Mouse (Mus musculus) MEL (cell line): Measurements from ENCODE around the gene Pcsk4.

Experiments used
- CHD1 ChIP-seq: IDR thresholded peaks from 2 replicates; pipeline ENCODE4 v1.6.1; 2012; ENCODE audit warnings: low read depth, mild to moderate bottlenecking, inconsistent platforms, low read length, improper control_type of control experiment
- CHD2 ChIP-seq: IDR thresholded peaks from 2 replicates; pipeline ENCODE4 v1.6.1; 2011; ENCODE audit warnings: low read length, improper control_type of control experiment
- CTCF ChIP-seq, 3 experiments: IDR thresholded peaks in 2 of 3; conservative IDR thresholded peaks in 1 of 3; 2 replicates each; pipeline ENCODE4 v1.5.1; 2011 to 2012; ENCODE audit warnings: low read length in 3 of 3, low read depth in 2 of 3, mild to moderate bottlenecking in 2 of 3, improper control_type of control experiment in 1 of 3, inconsistent platforms in 1 of 3, mixed read lengths in 1 of 3, moderate library complexity in 1 of 3; ENCODE audit not compliant: control insufficient read depth in 1 of 3, insufficient read depth in 1 of 3, poor library complexity in 1 of 3, severe bottlenecking in 1 of 3
- GABPA ChIP-seq: IDR thresholded peaks from 2 replicates; pipeline ENCODE4 v1.6.1; 2012; ENCODE audit warnings: low read depth, mild to moderate bottlenecking, inconsistent platforms, low read length, improper control_type of control experiment, moderate library complexity
- HCFC1 ChIP-seq: IDR thresholded peaks from 2 replicates; pipeline ENCODE4 v1.6.1; 2012; ENCODE audit warnings: low read depth, mild to moderate bottlenecking, inconsistent platforms, low read length, improper control_type of control experiment, moderate library complexity
- KAT2A ChIP-seq: conservative IDR thresholded peaks from 2 replicates; pipeline ENCODE4 v1.6.1; 2012; ENCODE audit warnings: low read depth, low read length, improper control_type of control experiment, inconsistent platforms
- MAX ChIP-seq: IDR thresholded peaks from 2 replicates; pipeline ENCODE4 v1.6.1; 2011; ENCODE audit warnings: low read length, improper control_type of control experiment
- MAZ ChIP-seq: IDR thresholded peaks from 2 replicates; pipeline ENCODE4 v1.6.1; 2012; ENCODE audit warnings: low read depth, mild to moderate bottlenecking, inconsistent platforms, low read length, improper control_type of control experiment
- MEF2A ChIP-seq: IDR thresholded peaks from 2 replicates; pipeline ENCODE4 v1.6.1; 2014; ENCODE audit warnings: low read depth, mild to moderate bottlenecking, inconsistent platforms, low read length, improper control_type of control experiment; ENCODE audit not compliant: poor library complexity, insufficient replicate concordance, severe bottlenecking; ENCODE audit errors: extremely low read depth
- NRF1 ChIP-seq: IDR thresholded peaks from 2 replicates; pipeline ENCODE4 v1.6.1; 2014; ENCODE audit warnings: low read depth, mild to moderate bottlenecking, inconsistent platforms, low read length, improper control_type of control experiment, moderate library complexity; ENCODE audit not compliant: poor library complexity, insufficient read depth, severe bottlenecking
- POLR2A ChIP-seq, 2 experiments: IDR thresholded peaks; 2 replicates each; pipeline ENCODE4 v1.6.1; 2011 to 2012; ENCODE audit warnings: low read length in 2 of 2, mild to moderate bottlenecking in 2 of 2, control low read depth in 1 of 2, improper control_type of control experiment in 1 of 2, low read depth in 1 of 2, moderate library complexity in 1 of 2; ENCODE audit not compliant: control insufficient read depth in 1 of 2, insufficient read depth in 1 of 2, poor library complexity in 1 of 2
- POLR2AphosphoS5 ChIP-seq: IDR thresholded peaks from 2 replicates; pipeline ENCODE4 v1.6.1; 2012; ENCODE audit warnings: low read depth, borderline replicate concordance, mild to moderate bottlenecking, inconsistent platforms, low read length, moderate library complexity, mixed read lengths
- SIN3A ChIP-seq: IDR thresholded peaks from 2 replicates; pipeline ENCODE4 v1.6.1; 2012; ENCODE audit warnings: low read length, improper control_type of control experiment, inconsistent platforms
- USF2 ChIP-seq, 2 experiments: IDR thresholded peaks; 2 replicates each; pipeline ENCODE4 v1.6.1; 2011 to 2012; ENCODE audit warnings: improper control_type of control experiment in 2 of 2, low read length in 2 of 2, borderline replicate concordance in 1 of 2, inconsistent platforms in 1 of 2, low read depth in 1 of 2, mild to moderate bottlenecking in 1 of 2; ENCODE audit not compliant: insufficient read depth in 1 of 2

- no peak for TF ChIP-seq CTCF (IDR thresholded peaks at IDR 0.05 in 2 of 3, conservative IDR thresholded peaks at IDR 0.05 in 1 of 3; ENCODE audit: control insufficient read depth in 1 of 3, insufficient read depth in 1 of 3, low read depth in 2 of 3, low read length in 3 of 3, poor library complexity in 1 of 3, severe bottlenecking in 1 of 3)
- no peak for TF ChIP-seq MAX
- no peak for TF ChIP-seq POLR2A (IDR thresholded peaks at IDR 0.05; ENCODE audit: control insufficient read depth in 1 of 2, insufficient read depth in 1 of 2, low read depth in 1 of 2, low read length in 2 of 2, poor library complexity in 1 of 2)
- TF ChIP-seq MAZ: no peak
- no peak for TF ChIP-seq KAT2A
- TF ChIP-seq USF2 (IDR thresholded peaks at IDR 0.05; ENCODE audit: borderline replicate concordance in 1 of 2, insufficient read depth in 1 of 2, low read depth in 1 of 2, low read length in 2 of 2): no peak
- TF ChIP-seq CHD2: no peak
- no peak for TF ChIP-seq NRF1
- no peak for TF ChIP-seq GABPA
- no peak for TF ChIP-seq SIN3A
- TF ChIP-seq MEF2A: no peak
- no peak for TF ChIP-seq CHD1
- no peak for TF ChIP-seq HCFC1
- no peak for TF ChIP-seq POLR2AphosphoS5
These were observed 22.6 kb upstream of the Pcsk4 start for GRCm38 (mm10) chr10:80351896-80352295.
